Mouse (Mus musculus): ENCODE data around the gene Rabgef1. TPM values are rescaled to one million over a fixed set of nuclear protein-coding genes. Genes with fewer than 3 reads are reported as not detected.

Rabgef1 gene
- polyA plus RNA-seq (2012; rRNA removed): 37.7 and 39.4 TPM in 2 replicates

DNA sequence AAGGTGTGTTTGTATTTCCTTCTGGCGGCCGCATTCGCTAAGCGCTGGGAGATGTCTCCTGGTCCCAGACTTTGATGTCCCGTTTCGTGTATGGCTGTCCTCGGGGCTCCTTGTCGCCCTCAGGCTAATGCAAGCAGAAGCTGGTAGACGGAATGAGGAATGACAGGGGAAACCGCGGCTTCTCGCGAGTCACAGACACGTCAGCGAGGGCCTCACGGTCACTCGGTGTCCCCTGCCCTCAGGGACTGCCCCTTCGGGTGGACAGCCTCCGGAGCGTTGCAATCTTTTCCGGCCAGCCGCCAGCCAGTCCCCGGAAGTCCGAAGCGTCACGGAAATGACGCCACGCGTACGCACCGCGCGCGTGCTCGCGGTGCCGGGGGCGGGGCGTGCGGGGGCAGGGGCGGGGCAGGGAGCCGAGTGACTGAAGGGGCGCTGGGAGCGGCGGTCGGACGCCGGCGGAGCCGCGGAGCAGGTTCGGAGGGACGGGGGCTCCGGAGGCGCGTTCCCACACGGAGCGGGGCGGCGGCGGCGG is at the start of gene Rabgef1:
Gene Rabgef1 (plus strand): TSS at position 376 of the 532 bp plus-strand sequence.

DNA sequence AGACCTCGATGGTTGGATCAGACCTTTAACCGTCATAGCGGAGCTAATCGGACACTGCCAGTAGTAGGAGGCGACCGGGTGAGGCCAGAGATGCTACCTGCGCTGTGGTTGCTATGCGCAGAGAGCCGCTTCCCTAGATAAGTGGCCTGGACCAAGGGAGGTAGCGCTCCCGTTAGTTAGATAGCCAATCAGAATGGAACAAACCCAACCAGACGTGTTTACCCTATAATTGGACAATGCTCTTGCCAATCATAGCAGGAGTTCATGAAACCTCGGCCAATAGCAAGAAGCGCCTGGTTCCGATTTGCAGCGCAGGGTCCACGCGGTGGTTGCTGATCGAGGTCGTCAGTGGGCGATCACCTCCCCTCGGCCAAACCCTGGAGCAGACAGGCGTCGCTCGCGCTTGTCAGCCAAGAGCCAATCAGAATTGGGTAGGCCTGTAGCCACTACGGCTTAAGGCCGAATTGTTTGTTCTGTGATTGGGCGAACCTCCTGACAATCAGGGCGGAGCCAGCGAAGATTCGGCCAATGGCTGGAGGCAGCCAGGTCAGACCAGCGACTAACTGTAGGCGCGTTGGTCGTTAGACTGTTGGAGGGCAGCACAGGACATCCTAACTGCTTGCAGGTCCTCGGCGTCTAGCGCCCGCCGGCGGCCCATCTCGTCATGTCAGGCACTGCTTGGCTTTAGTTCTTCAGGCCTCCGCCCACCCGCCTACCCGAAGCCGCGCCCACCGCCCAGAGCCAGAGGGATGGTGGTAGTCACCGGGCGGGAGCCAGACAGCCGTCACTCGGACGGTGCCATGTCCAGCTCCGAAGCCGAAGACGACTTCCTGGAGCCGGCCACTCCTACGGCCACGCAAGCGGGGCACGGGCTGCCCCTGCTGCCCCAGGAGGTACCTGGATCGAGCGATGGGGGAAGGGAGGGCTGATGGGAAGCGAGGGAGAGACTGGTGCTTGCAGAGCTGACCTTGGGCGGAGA is 27.0 kb upstream of the Rabgef1 start, which contains the start of gene Kctd7:
Gene Kctd7 (plus strand): TSS at position 528 of the 979 bp plus-strand sequence.

GRCm38 (mm10) chr5:130216781-130217180 is 45.2 kb downstream of the Rabgef1 start, which contains the start of gene Tmem248:
Tmem248 (plus strand) TSS chr5:130217081.

GRCm38 (mm10) chr5:130255017-130255720 is 83.6 kb downstream of the Rabgef1 start, which contains the start of the genes Sbds and Tyw1:
Sbds (minus strand) TSS chr5:130255530.
Tyw1 (plus strand) TSS chr5:130255619.

Other genes with a start within 250 kb of the Rabgef1 start
- 39.5 and 39.9 TPM in 2 replicates for gene Vkorc1l1, start 229.8 kb upstream of the Rabgef1 start, polyA plus RNA-seq (2012; rRNA removed)
- 18.6 and 21.4 TPM in 2 replicates for gene Gusb, start 168.7 kb upstream of the Rabgef1 start, polyA plus RNA-seq (2012; rRNA removed)
- 36.9 and 39.2 TPM in 2 replicates for gene Asl, start 142.6 kb upstream of the Rabgef1 start, polyA plus RNA-seq (2012; rRNA removed)
- 58.2 and 58.4 TPM in 2 replicates for gene Crcp, start 142.5 kb upstream of the Rabgef1 start, polyA plus RNA-seq (2012; rRNA removed)
- 33.3 and 35.0 TPM in 2 replicates for gene Tpst1, start 98.5 kb upstream of the Rabgef1 start, polyA plus RNA-seq (2012; rRNA removed)
- 15.4 and 15.6 TPM in 2 replicates for gene Kctd7, start 26.9 kb upstream of the Rabgef1 start, polyA plus RNA-seq (2012; rRNA removed)
- 23.2 and 24.9 TPM in 2 replicates for gene Tmem248, start 45.3 kb downstream of the Rabgef1 start, polyA plus RNA-seq (2012; rRNA removed)
- 45.3 and 48.3 TPM in 2 replicates for gene Sbds, start 83.7 kb downstream of the Rabgef1 start, polyA plus RNA-seq (2012; rRNA removed)
- gene Tyw1, start 83.8 kb downstream of the Rabgef1 start, polyA plus RNA-seq (2012; rRNA removed): 15.9 and 16.1 TPM in 2 replicates
- 20.4 and 23.5 TPM in 2 replicates for gene Caln1, start 197.7 kb downstream of the Rabgef1 start, polyA plus RNA-seq (2012; rRNA removed)
- not detected in 2 replicates for gene A330070K13Rik, start 212.8 kb downstream of the Rabgef1 start, polyA plus RNA-seq (2012; rRNA removed)

All from central nervous system, embryonic 18 days (tissue).